Mouse (Mus musculus): ENCODE measurements around the gene Jade2. TPM values are rescaled to one million over a fixed set of nuclear protein-coding genes. Genes with fewer than 3 reads are reported as not detected.

Gene Jade2
- polyA plus RNA-seq, 1 experiment from 2014 or later = 0.65 TPM

DNA sequence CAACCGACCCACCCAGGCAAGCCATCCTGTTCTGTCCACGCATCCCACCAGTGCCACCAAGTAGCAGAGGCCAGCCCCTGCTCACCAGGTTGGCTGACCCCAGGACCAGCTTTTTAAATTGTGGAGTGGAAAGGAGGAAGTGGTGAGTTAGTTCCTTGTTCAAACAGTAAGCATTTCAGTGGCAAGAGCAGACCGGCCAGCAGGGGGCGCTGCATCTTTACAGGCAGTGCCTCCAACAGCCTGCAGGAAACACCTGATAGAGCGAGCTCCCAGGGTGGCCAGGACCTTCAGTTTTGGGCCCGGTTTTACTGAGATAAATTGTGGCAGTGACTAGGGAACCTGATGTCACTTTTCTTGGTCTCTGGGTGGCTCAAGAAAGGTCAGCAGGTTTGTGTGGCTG lies 39.7 kb downstream of the Jade2 start:
- Histone ChIP-seq H3K27me3 (ENCODE audit: control insufficient read depth, insufficient read depth, low read depth, low read length) (no peaks in the 10 kb centered on the region), H3K27ac (ENCODE audit: low read length) (no peak overlapping the region), H3K4me1 (ENCODE audit: control insufficient read depth, insufficient read depth, low read length) (0 out of 2 replicates have a peak, but pooled peaks cover 3% of the 10 kb centered on the region), H3K9me3 (replicated peaks; ENCODE audit: control insufficient read depth, low read length, poor library complexity, severe bottlenecking) (no peaks in the 10 kb centered on the region), H3K4me3 (ENCODE audit: low read depth, low read length) (no peak overlapping the region), H3K4me2 (ENCODE audit: low read length) (no peak overlapping the region), H3K36me3 (ENCODE audit: control insufficient read depth, insufficient read depth, low read length) (no peaks in the 10 kb centered on the region), H3K9ac (ENCODE audit: low read depth, low read length) (no peak overlapping the region)
- 37% methylated on average over 6 of the region's 6 CpGs for WGBS
- ATAC-seq = no peak

DNA sequence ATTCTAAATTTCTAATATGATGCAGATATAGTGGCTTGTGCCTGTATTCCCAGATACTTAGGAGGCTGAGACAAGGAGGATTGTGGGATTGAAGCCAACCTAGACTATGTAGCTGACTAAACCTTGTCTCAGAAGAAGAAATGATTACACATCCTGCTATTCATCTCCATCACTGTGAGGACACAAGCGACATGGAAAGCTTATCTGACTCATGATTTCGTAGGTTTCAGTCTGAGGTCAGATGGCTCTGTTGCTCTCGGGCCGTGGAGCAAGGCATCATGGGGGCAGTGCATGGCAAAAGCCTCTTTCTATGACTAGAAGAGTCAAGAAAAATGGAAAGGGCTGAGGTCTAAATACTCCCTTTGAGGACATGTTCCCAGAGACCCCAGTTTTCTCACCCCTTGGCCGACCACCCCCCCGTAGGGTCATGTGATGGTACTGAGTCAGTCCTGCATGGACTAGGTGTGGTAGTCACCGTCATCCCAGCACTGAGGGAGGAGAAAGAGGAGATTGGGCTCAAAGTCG lies 45.4 kb downstream of the Jade2 start:
- Histone ChIP-seq H3K27me3 (ENCODE audit: control insufficient read depth, insufficient read depth, low read depth, low read length) (no peaks in the 10 kb centered on the region), H3K36me3 (ENCODE audit: control insufficient read depth, insufficient read depth, low read length) (no peaks in the 10 kb centered on the region), H3K27ac (ENCODE audit: low read length) (no peak overlapping the region), H3K9me3 (replicated peaks; ENCODE audit: control insufficient read depth, low read length, poor library complexity, severe bottlenecking) (no peaks in the 10 kb centered on the region), H3K4me3 (ENCODE audit: low read depth, low read length) (no peak overlapping the region), H3K4me1 (ENCODE audit: control insufficient read depth, insufficient read depth, low read length) (no peaks in the 10 kb centered on the region), H3K9ac (ENCODE audit: low read depth, low read length) (no peak overlapping the region), H3K4me2 (ENCODE audit: low read length) (no peak overlapping the region)
- no peak for ATAC-seq
- WGBS = 96% methylated on average over 8 of the region's 8 CpGs

DNA sequence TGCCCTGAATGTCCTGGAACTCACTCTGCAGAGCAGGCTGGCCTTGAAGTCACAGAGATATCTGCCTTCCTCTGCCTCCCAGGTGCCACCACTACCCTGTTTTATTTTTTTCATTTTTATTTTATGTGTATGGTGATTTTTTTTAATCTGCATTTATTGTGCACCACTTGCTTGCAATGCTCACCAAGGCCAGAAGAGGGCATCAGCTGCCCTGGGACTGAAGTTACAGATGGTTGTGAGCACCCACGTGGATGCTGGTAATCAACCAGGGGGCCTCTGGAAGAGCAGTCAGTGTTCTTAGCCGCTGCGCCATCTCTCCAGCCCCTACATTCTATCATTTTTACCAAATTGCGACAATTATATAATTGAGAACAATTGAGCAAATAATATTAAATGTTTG lies 46.2 kb downstream of the Jade2 start:
- Histone ChIP-seq H3K4me1 (ENCODE audit: control insufficient read depth, insufficient read depth, low read length) (no peaks in the 10 kb centered on the region), H3K4me2 (ENCODE audit: low read length) (no peak overlapping the region), H3K9ac (ENCODE audit: low read depth, low read length) (no peak overlapping the region), H3K9me3 (replicated peaks; ENCODE audit: control insufficient read depth, low read length, poor library complexity, severe bottlenecking) (no peaks in the 10 kb centered on the region), H3K27me3 (ENCODE audit: control insufficient read depth, insufficient read depth, low read depth, low read length) (no peaks in the 10 kb centered on the region), H3K36me3 (ENCODE audit: control insufficient read depth, insufficient read depth, low read length) (no peaks in the 10 kb centered on the region), H3K27ac (ENCODE audit: low read length) (no peak overlapping the region), H3K4me3 (ENCODE audit: low read depth, low read length) (no peak overlapping the region)
- ATAC-seq = no peak
- WGBS = 86% methylated on average over 4 of the region's 4 CpGs

DNA sequence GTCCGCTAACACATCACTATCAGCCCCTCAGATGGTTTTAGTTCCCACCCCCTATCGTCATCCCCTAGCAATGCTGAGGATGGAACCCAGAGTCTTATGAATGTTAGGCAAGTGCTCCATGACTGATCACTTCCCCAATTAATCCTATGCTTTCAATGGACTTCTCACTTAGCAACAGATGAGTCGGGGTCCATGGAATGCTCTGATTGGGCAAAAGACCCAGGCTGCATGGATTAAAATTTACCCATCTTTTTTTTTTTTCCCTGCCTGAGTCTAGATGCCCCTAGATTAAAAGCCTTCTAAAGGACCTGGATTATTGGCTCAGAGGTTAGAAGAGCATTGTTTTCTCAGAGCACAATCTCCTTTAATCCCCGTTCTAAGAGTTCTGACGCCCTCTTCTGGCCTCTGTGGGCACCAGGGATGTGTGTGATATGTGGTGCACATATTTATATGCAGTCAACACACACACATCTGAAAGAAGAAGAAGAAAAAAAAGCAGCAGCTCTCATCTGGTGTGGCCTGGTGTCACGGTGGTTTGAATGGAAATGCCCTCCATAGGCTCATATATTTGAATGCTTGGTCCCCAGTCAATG lies 47.7 kb downstream of the Jade2 start:
- no peak overlapping the region for H3K4me3 ChIP-seq (ENCODE audit: low read depth, low read length)
- H3K4me1 ChIP-seq (ENCODE audit: control insufficient read depth, insufficient read depth, low read length) = peaks cover 4% of the 10 kb centered on the region; the same call in 1 of the 2 replicates
- no peaks in the 10 kb centered on the region for H3K36me3 ChIP-seq (ENCODE audit: control insufficient read depth, insufficient read depth, low read length)
- H3K9ac ChIP-seq (ENCODE audit: low read depth, low read length) = no peak overlapping the region
- no peaks in the 10 kb centered on the region for H3K27me3 ChIP-seq (ENCODE audit: control insufficient read depth, insufficient read depth, low read depth, low read length)
- ATAC-seq = no peak
- WGBS = 58% methylated on average over 6 of the region's 6 CpGs
- no peaks in the 10 kb centered on the region for H3K9me3 ChIP-seq (replicated peaks; ENCODE audit: control insufficient read depth, low read length, poor library complexity, severe bottlenecking)
- no peak overlapping the region for H3K4me2 ChIP-seq (ENCODE audit: low read length)
- no peak overlapping the region for H3K27ac ChIP-seq (ENCODE audit: low read length)

DNA sequence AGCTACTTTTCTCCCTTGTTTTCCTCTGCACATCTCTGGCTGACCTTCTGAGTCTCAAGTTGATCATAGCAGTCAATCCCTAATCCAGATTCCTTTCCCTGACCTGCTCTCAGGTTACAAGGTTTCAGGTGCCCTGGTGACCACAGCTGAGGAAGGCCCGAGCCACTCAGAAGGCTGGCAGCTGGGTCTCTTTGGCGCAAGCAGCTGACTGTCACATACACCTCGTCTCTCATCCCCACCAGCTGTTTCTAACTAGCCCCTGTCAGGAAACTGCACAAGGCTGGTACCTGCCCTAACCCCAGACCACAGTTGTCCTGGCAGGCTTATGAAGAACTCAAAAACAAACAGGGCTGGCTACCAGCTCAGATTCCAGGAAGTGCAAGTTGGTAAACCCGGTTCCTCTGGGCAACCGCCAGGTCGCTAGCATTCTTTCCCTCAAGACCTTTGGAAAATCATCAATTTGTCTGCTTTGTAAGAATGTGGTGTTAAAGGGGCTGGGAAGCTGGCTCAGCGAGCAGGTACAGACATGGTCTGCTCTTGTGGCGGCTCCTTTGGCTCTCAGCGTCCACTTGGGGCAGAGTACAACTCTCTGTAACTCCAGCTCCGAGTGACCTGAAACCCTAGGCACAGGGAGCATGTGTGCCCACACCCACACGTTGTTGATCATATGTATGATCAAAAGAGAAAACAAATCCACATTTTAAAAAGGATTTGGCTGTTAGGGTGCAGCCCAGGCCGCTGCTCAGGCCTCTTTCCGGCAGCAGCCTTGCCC lies 50.2 kb downstream of the Jade2 start:
- WGBS = 58% methylated on average over 13 of the region's 13 CpGs
- H3K4me1 ChIP-seq (ENCODE audit: control insufficient read depth, insufficient read depth, low read length) = peaks cover 4% of the 10 kb centered on the region; the same call in 1 of the 2 replicates
- no peaks in the 10 kb centered on the region for H3K9me3 ChIP-seq (replicated peaks; ENCODE audit: control insufficient read depth, low read length, poor library complexity, severe bottlenecking)
- H3K9ac ChIP-seq (ENCODE audit: low read depth, low read length) = no peak overlapping the region
- no peaks in the 10 kb centered on the region for H3K36me3 ChIP-seq (ENCODE audit: control insufficient read depth, insufficient read depth, low read length)
- ATAC-seq = no peak
- no peak overlapping the region for H3K4me2 ChIP-seq (ENCODE audit: low read length)
- no peak overlapping the region for H3K27ac ChIP-seq (ENCODE audit: low read length)
- H3K4me3 ChIP-seq (ENCODE audit: low read depth, low read length) = no peak overlapping the region
- H3K27me3 ChIP-seq (ENCODE audit: control insufficient read depth, insufficient read depth, low read depth, low read length) = no peaks in the 10 kb centered on the region

DNA sequence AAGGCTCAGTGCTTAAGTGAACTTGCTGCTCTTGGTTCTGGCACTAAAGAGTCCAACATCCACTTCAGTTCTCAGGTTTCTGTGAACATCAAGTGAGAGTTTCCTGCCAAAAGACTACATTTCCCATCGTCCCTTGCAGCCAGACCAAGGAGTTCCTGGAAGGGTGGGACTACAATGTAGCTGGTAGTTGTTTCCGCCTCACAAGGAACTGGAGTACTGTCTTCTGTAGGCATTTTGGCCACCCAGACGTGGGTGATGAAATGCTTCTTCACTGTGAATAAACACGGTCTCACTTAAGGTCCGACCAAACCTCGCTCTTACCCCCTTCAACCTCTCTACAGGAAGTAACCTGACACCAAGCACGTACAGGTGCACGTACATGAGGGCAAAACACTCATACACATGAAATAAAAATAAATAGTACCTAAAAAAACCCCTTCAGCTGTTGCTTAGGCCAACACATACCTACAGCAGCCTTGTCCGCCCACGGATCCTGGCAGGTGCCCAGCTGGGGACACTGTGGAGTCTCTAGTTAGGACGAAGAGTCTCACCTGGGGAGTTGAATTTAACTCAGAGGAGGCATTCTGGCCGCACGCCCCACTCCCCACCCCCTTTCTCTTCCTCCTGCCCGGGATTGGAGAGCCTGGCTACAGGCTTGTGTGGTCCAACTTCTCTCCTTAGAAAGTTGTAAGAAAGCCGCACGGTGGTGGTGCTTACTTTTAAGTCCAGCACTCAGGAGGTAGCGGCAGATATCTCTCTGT lies 52.1 kb downstream of the Jade2 start:
- Histone ChIP-seq H3K36me3 (ENCODE audit: control insufficient read depth, insufficient read depth, low read length) (no peaks in the 10 kb centered on the region), H3K27me3 (ENCODE audit: control insufficient read depth, insufficient read depth, low read depth, low read length) (no peaks in the 10 kb centered on the region), H3K9ac (ENCODE audit: low read depth, low read length) (peak overlapping the region; percentile 62), H3K27ac (ENCODE audit: low read length) (peak overlapping the region; percentile 74), H3K9me3 (replicated peaks; ENCODE audit: control insufficient read depth, low read length, poor library complexity, severe bottlenecking) (no peaks in the 10 kb centered on the region), H3K4me2 (ENCODE audit: low read length) (peak overlapping the region; percentile 86), H3K4me3 (ENCODE audit: low read depth, low read length) (peak overlapping the region; percentile 45), H3K4me1 (ENCODE audit: control insufficient read depth, insufficient read depth, low read length) (peaks cover 4% of the 10 kb centered on the region; the same call in 1 of the 2 replicates)
- WGBS = 18% methylated on average over 17 of the region's 17 CpGs
- peak; percentile 90 for ATAC-seq

DNA sequence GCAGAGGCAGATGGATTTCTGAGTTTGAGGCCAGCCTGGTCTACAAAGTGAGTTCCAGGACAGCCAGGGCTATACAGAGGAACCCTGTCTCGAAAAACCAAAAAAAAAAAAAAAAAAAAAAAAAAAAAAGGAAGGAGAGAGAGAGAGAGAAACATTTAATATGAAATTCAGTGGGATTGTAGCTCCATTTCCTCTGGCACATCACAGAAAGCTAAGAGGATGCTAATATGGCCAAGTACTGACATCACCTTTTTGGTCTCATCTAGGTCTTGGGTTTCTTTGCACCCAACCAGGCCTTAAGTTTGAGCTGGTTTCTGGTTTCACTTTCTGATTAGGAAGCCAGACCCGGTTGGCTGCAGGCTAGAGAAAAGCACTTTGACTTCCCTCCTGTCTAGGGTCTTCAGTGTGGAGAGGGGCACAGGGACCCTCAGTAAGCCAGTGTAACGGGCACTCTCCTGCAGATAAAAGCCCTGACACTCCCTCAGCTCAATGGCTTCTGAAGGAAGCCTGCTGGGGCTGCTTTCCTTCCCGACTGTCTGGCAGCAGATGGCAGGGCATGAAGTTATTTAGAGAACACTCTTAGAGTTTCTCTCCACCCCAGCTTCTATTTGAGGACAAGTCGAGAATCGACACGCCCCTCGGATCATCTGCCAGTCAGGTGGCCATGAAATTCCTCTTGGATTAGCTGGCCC lies 56.7 kb downstream of the Jade2 start:
- H3K9me3 ChIP-seq (replicated peaks; ENCODE audit: control insufficient read depth, low read length, poor library complexity, severe bottlenecking) = no peaks in the 10 kb centered on the region

DNA sequence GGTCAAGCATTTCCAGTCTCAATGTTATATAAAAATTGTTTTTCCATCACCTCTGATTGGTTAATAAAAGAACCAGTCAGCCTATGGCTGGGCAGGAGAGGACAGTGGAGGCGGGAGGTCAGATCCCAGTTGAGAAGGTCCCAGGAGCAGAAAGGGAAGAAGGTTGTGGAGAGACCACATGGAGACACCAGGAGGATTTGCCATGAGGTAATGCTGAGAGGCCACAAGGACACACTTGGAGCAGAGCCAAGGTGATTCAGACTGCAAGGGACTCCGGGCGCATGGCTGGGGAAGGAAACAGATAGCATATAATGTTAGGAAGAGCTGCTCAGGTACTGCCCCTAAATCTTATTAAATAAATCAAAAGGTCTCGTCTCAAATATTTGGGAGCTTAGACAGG lies 61.2 kb downstream of the Jade2 start:
- peaks cover 6% of the 10 kb centered on the region for H3K36me3 ChIP-seq (ENCODE audit: control insufficient read depth, insufficient read depth, low read length)
- 91% methylated on average over 4 of the region's 4 CpGs for WGBS
- H3K4me3 ChIP-seq (ENCODE audit: low read depth, low read length) = no peak overlapping the region
- H3K4me2 ChIP-seq (ENCODE audit: low read length) = no peak overlapping the region
- no peak overlapping the region for H3K9ac ChIP-seq (ENCODE audit: low read depth, low read length)
- H3K9me3 ChIP-seq (replicated peaks; ENCODE audit: control insufficient read depth, low read length, poor library complexity, severe bottlenecking) = no peaks in the 10 kb centered on the region
- no peaks in the 10 kb centered on the region for H3K4me1 ChIP-seq (ENCODE audit: control insufficient read depth, insufficient read depth, low read length)
- no peaks in the 10 kb centered on the region for H3K27me3 ChIP-seq (ENCODE audit: control insufficient read depth, insufficient read depth, low read depth, low read length)
- no peak for ATAC-seq
- H3K27ac ChIP-seq (ENCODE audit: low read length) = no peak overlapping the region

More for the DNA sequence above, 56.7 kb downstream of the Jade2 start:
- WGBS = 40% methylated on average over 7 of the region's 8 CpGs
- Histone ChIP-seq H3K9ac (ENCODE audit: low read depth, low read length) (no peak overlapping the region), H3K4me1 (ENCODE audit: control insufficient read depth, insufficient read depth, low read length) (peaks cover 3% of the 10 kb centered on the region; the same call in 1 of the 2 replicates), H3K27me3 (ENCODE audit: control insufficient read depth, insufficient read depth, low read depth, low read length) (no peaks in the 10 kb centered on the region), H3K27ac (ENCODE audit: low read length) (no peak overlapping the region), H3K36me3 (ENCODE audit: control insufficient read depth, insufficient read depth, low read length) (no peaks in the 10 kb centered on the region), H3K4me2 (ENCODE audit: low read length) (no peak overlapping the region), H3K4me3 (ENCODE audit: low read depth, low read length) (no peak overlapping the region)
- no peak for ATAC-seq
